Mouse (Mus musculus) CH12.LX (cell line): ENCODE results near the gene Dop1a.

Experiments used
- BHLHE40 ChIP-seq: IDR thresholded peaks from 2 replicates; pipeline ENCODE4 v1.6.1; 2011; ENCODE audit warnings: mild to moderate bottlenecking, low read depth, low read length, improper control_type of control experiment
- CTCF ChIP-seq, 2 experiments: IDR thresholded peaks in 1 of 2; conservative IDR thresholded peaks in 1 of 2; 2 replicates each; pipeline ENCODE4 v1.5.1; 2011 to 2012; ENCODE audit warnings: low read depth in 2 of 2, low read length in 2 of 2, improper control_type of control experiment in 1 of 2, inconsistent platforms in 1 of 2, mild to moderate bottlenecking in 1 of 2, moderate library complexity in 1 of 2
- ELF1 ChIP-seq: IDR thresholded peaks from 2 replicates; pipeline ENCODE4 v1.6.1; 2014; ENCODE audit warnings: low read depth, mild to moderate bottlenecking, inconsistent platforms, low read length, improper control_type of control experiment
- EP300 ChIP-seq: IDR thresholded peaks from 2 replicates; pipeline ENCODE4 v1.6.1; 2011; ENCODE audit warnings: low read length, improper control_type of control experiment
- IRF4 ChIP-seq: IDR thresholded peaks from 2 replicates; pipeline ENCODE4 v1.6.1; 2014; ENCODE audit warnings: low read depth, mild to moderate bottlenecking, inconsistent platforms, low read length, improper control_type of control experiment
- MEF2A ChIP-seq: IDR thresholded peaks from 2 replicates; pipeline ENCODE4 v1.6.1; 2014; ENCODE audit warnings: low read depth, mild to moderate bottlenecking, inconsistent platforms, low read length, improper control_type of control experiment, borderline replicate concordance
- NELFE ChIP-seq: IDR thresholded peaks from 2 replicates; pipeline ENCODE4 v1.6.1; 2011; ENCODE audit warnings: low read depth, low read length, improper control_type of control experiment
- POLR2A ChIP-seq: IDR thresholded peaks from 2 replicates; pipeline ENCODE4 v1.6.1; 2011; ENCODE audit warnings: low read depth, mild to moderate bottlenecking, improper control_type of control experiment, low read length
- POLR2AphosphoS2 ChIP-seq: IDR thresholded peaks from 2 replicates; pipeline ENCODE4 v1.6.1; 2011; ENCODE audit warnings: low read depth, low read length, improper control_type of control experiment
- RCOR1 ChIP-seq: conservative IDR thresholded peaks from 2 replicates; pipeline ENCODE4 v1.6.1; 2012; ENCODE audit warnings: low read depth, mild to moderate bottlenecking, inconsistent platforms, low read length, improper control_type of control experiment
- SMC3 ChIP-seq: IDR thresholded peaks from 2 replicates; pipeline ENCODE4 v1.6.1; 2011; ENCODE audit warnings: low read depth, low read length, improper control_type of control experiment
- TCF12 ChIP-seq: IDR thresholded peaks from 2 replicates; pipeline ENCODE4 v1.6.1; 2014; ENCODE audit warnings: low read depth, mild to moderate bottlenecking, inconsistent platforms, low read length, improper control_type of control experiment
- ZC3H11A ChIP-seq: IDR thresholded peaks from 2 replicates; pipeline ENCODE4 v1.6.1; 2012; ENCODE audit warnings: low read depth, mild to moderate bottlenecking, inconsistent platforms, low read length, improper control_type of control experiment

- no peak for TF ChIP-seq TCF12
- TF ChIP-seq ZC3H11A: no peak
- no peak for TF ChIP-seq CTCF (conservative IDR thresholded peaks at IDR 0.05 in 1 of 2, IDR thresholded peaks at IDR 0.05 in 1 of 2; ENCODE audit: low read depth in 2 of 2, low read length in 2 of 2)
- TF ChIP-seq EP300: no peak
- no peak for TF ChIP-seq POLR2AphosphoS2
- no peak for TF ChIP-seq SMC3
- TF ChIP-seq POLR2A: no peak
- no peak for TF ChIP-seq ELF1
- TF ChIP-seq MEF2A: no peak
- no peak for TF ChIP-seq RCOR1
- no peak for TF ChIP-seq NELFE
- no peak for TF ChIP-seq IRF4
- TF ChIP-seq BHLHE40: no peak
Observed at GRCm38 (mm10) chr9:86599723-86600303, 132.9 kb downstream of the Dop1a start.
